Mouse (Mus musculus) testis, adult 2 months (tissue): Measurements from ENCODE around the gene Ercc6l2. TPM values are rescaled to one million over a fixed set of nuclear protein-coding genes. Genes with fewer than 3 reads are reported as not detected.

Source experiments
- H3K27ac ChIP-seq: fragments of 200-500 bp; 2 replicates; pipeline ENCODE4 v1.5.1; 2012; ENCODE audit warnings: low read depth, low read length; ENCODE audit not compliant: control insufficient read depth, insufficient read depth
- H3K27me3 ChIP-seq: fragments of 200-500 bp; 2 replicates; pipeline ENCODE4 v1.6.1; 2012; ENCODE audit warnings: mild to moderate bottlenecking, low read length, moderate library complexity; ENCODE audit not compliant: control insufficient read depth, insufficient read depth
- H3K36me3 ChIP-seq: fragments of 200-500 bp; 2 replicates; pipeline ENCODE4 v1.6.1; 2012; ENCODE audit warnings: mild to moderate bottlenecking, low read length; ENCODE audit not compliant: control insufficient read depth, insufficient read depth
- H3K4me1 ChIP-seq: fragments of 200-500 bp; 2 replicates; pipeline ENCODE4 v1.6.1; 2012; ENCODE audit warnings: low read length; ENCODE audit not compliant: control insufficient read depth, insufficient read depth
- H3K4me3 ChIP-seq: fragments of 200-500 bp; 2 replicates; pipeline ENCODE4 v1.5.1; 2012; ENCODE audit warnings: low read depth, mild to moderate bottlenecking, low read length, moderate library complexity, mixed read lengths; ENCODE audit not compliant: control insufficient read depth
- CTCF ChIP-seq: fragments of 200-500 bp; IDR thresholded peaks from 2 replicates; pipeline ENCODE4 v1.5.1; 2012; ENCODE audit warnings: low read depth, mild to moderate bottlenecking, inconsistent platforms, low read length, moderate library complexity; ENCODE audit not compliant: control insufficient read depth, insufficient read depth, insufficient replicate concordance
- POLR2A ChIP-seq: fragments of 200-500 bp; IDR thresholded peaks from 2 replicates; pipeline ENCODE4 v1.6.1; 2012; ENCODE audit warnings: low read depth, mild to moderate bottlenecking, inconsistent platforms, low read length, moderate library complexity; ENCODE audit not compliant: control insufficient read depth
- polyA plus RNA-seq: library from polyadenylated mRNA; depleted of rRNA; stranded (reverse); fragments of >200 nt; gene quantifications from 2 replicates; pipeline ENCODE4 v1.2.3, GENCODE M21; 2012

The Ercc6l2 gene
- polyA plus RNA-seq, 1 experiment = 9.4 TPM

DNA sequence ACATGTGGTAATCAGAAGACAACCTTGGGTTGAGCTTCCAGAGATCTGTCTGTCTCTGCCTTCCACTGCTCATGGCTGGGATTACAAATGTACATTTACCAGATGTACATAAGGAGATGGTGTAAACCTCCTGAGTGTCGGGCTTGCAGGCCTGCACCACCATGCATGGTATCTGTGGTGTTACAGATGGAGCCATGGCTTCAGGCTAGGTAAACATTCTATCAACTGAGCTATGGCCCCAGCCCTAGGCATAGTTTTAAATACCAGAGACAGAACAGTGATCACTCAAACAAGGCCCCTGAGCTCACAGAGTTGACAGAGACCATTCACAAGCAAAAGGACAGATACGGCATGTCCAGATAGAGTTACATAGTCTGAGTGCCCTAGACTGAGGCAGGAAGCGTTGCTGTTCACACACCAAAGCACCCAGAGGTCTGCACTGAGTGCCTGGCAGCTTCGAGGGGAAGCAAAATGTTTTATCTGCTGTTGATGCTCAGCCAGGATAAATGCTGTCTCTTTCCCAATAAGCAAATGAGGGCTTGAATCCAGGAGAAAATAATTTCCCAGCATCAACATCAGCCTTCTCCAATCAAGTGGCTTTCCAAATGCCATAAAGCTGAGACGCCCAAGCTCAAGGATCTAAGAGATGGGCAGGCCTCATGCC, 95.2 kb downstream of the Ercc6l2 start:
- Histone ChIP-seq H3K4me3 (no peak overlapping the region), H3K27me3 (no peaks in the 10 kb centered on the region), H3K4me1 (no peaks in the 10 kb centered on the region), H3K36me3 (no peaks in the 10 kb centered on the region), H3K27ac (no peak overlapping the region)
- TF ChIP-seq POLR2A = no peak
- no peak for TF ChIP-seq CTCF

DNA sequence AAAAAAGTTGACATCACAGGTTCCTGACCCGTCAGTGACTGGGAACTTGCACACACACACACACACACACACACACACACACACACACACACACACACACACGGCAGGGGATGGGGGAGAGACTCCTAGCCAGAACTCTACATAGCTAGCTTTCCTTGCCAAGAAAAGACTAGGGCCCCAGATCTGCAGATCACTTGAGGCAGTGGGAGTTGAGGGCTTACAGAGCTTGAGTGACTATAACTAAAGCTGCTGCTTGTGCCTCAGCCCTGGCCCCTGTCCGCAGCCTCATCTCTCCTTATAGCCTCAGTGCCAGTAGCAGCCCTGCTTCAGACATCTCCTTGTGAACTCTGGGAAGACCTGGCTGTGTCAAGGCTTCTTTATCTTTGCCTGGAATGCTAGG, 96.6 kb downstream of the Ercc6l2 start:
- no peaks in the 10 kb centered on the region for H3K36me3 ChIP-seq

DNA sequence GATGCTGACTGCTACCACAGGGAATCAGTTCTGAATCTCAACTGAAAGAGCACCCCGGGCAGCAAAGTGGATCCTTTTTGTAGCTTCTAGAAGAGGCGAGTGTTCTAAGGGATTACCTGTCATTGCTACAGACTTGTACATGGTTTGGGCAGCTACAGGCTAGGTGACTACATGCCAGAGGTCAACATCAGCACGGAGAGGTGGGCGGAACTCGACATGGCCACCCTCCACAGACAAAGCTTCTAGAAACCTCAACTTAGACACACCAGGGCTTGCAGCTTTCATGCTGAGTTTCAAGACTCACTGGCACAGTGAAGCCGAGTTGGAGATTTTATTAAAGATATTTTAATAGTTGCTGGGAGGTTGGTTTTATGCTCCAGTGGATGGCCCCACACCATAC, 98.1 kb downstream of the Ercc6l2 start:
- TF ChIP-seq POLR2A = no peak
- no peak for TF ChIP-seq CTCF
- H3K27ac ChIP-seq = no peak overlapping the region
- no peaks in the 10 kb centered on the region for H3K36me3 ChIP-seq
- H3K27me3 ChIP-seq = no peaks in the 10 kb centered on the region
- H3K4me3 ChIP-seq = no peak overlapping the region
- 0 out of 2 replicates have a peak, but pooled peaks cover 2% of the 10 kb centered on the region for H3K4me1 ChIP-seq

More for the DNA sequence above, 96.6 kb downstream of the Ercc6l2 start:
- no peak overlapping the region for H3K27ac ChIP-seq
- no peak overlapping the region for H3K4me3 ChIP-seq
- TF ChIP-seq POLR2A (no peak), CTCF (no peak)
- no peaks in the 10 kb centered on the region for H3K4me1 ChIP-seq
- no peaks in the 10 kb centered on the region for H3K27me3 ChIP-seq

DNA sequence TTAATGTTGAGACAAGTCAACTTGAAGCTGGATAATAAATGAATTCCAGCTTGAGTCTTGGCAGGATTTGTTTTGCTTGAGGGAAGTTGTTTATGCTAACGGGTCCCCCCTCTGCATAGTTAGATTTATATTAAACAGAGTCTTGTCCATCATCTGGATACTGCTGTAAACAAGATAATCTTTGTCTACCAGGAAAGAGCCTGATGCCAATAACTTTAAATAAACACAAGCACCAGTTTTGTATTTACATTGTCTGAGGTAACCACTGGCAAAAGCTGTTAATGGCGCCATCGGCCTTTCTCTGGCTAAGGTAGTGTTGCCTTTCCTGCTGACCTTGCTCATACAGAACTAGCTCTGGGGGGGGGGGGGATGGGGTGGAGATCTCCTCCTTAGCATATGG, 100.1 kb downstream of the Ercc6l2 start:
- peaks cover 11% of the 10 kb centered on the region for H3K4me1 ChIP-seq
- no peaks in the 10 kb centered on the region for H3K36me3 ChIP-seq
- H3K27ac ChIP-seq = no peak overlapping the region

DNA sequence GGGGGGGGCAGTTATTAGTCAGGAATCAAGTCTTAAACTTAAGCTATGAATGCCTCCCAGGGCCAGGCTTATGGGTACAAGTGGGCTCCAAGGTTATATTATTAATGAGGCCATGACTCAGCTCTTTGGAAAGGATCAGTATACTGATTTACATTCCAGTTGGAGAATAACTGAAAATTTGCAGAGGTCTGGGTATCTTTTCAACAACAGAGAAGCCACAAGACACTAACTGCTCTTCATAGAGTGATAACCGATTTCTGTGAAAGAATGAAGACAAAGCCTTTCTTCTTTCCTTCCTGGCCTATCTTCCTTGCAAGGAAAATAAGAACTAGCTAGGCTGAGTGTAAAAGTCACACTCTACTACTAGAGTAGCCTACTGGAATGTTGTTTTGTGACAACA, 100.6 kb downstream of the Ercc6l2 start:
- Histone ChIP-seq H3K4me3 (no peak overlapping the region), H3K4me1 (peaks cover 11% of the 10 kb centered on the region), H3K27me3 (no peaks in the 10 kb centered on the region), H3K27ac (no peak overlapping the region), H3K36me3 (no peaks in the 10 kb centered on the region)
- TF ChIP-seq CTCF = no peak
- no peak for TF ChIP-seq POLR2A

More for the DNA sequence above, 100.1 kb downstream of the Ercc6l2 start:
- no peak overlapping the region for H3K4me3 ChIP-seq
- H3K27me3 ChIP-seq = no peaks in the 10 kb centered on the region
- TF ChIP-seq POLR2A (no peak), CTCF (no peak)

DNA sequence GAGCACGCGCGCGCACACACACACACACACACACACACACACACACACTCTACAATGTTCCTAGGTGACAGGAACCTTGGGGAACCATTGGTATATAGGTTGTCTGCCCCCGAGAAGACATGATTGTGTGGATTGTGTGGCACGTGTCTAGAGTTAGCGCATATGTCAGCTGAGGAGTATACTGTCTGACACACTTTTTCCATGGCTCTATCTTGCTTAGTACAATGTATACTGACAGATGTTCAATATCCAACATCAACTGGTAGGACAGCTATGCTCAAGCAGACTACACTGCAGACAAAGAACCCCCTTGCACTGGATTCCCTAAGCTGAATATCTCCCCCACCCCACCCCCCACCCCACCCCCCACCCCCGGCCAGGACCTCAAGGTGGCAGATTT, 101.5 kb downstream of the Ercc6l2 start:
- TF ChIP-seq CTCF (no peak), POLR2A (no peak)
- no peak overlapping the region for H3K27ac ChIP-seq
- H3K27me3 ChIP-seq = no peaks in the 10 kb centered on the region
- no peaks in the 10 kb centered on the region for H3K36me3 ChIP-seq
- H3K4me1 ChIP-seq = peaks cover 11% of the 10 kb centered on the region
- no peak overlapping the region for H3K4me3 ChIP-seq

DNA sequence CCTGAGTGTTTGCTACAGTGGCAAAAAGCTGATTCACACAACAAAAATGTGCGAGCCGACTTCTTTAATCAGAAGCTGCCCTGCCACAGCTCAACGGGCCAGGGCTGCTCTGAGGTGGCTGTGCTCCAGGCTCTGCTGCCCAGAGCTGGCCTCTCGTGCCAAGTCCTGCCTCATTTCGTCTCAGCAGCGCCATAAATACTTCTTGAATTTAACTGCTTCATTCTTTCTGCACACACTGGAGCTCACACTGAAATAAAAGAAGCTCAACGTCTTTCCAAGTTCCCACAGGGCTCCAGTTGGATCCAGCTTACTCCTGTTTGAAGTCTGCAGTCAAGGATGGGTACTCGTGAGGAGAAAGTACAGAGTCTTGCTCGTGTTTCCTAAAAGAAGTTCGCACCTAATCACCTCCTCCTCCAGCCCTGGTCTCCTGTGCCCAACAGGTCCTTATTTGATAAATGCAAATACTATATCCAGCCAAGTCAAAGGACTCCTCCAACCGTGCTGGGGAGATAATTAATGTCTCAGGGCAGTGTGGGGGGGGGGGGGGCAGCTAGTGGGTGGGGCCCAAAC, 102.2 kb downstream of the Ercc6l2 start:
- Histone ChIP-seq H3K36me3 (no peaks in the 10 kb centered on the region), H3K4me3 (no peak overlapping the region), H3K27ac (no peak overlapping the region), H3K27me3 (no peaks in the 10 kb centered on the region), H3K4me1 (peaks cover 11% of the 10 kb centered on the region)
- TF ChIP-seq CTCF = no peak
- TF ChIP-seq POLR2A = no peak
